Comparison of ENCODE assay signal across 10 mouse cellular contexts in genomic region chr6:47649451-47649931, GRCm38 (mm10). TPM values are rescaled to one million over a fixed set of nuclear protein-coding genes. Genes with fewer than 3 reads are reported as not detected.
A peak's percentile ranks its signal among the peaks of the same experiment; 100 is the strongest.
DNase-seq lines count a peak whose midpoint lies in the region; ATAC-seq and TF ChIP-seq lines count a peak whose summit lies in the region.
"Had no signal": no experiment of that assay in that cellular context is flagged by ENCODE, and none has a peak within 500 bp of the region (broad histone marks: within the 10 kb centered on the region; RNA-seq: fewer than 3 reads in every experiment).

No protein-coding gene starts in this region.

- WGBS in heart, embryonic 11.5 days (ENCODE audit: insufficient replicate concordance), result 56% methylated on average over 5 of the region's 5 CpGs
- 80% methylated on average over 5 of the region's 5 CpGs for WGBS in thymus, adult 2 months

- no peak for TF ChIP-seq POLR2A in thymus, adult 2 months (IDR thresholded peaks at IDR 0.05; ENCODE audit: control insufficient read depth, extremely low read depth, insufficient read depth, low read length, poor library complexity)

- peaks cover 7% of the 10 kb centered on the region; the same call in 1 of the 2 replicates for H3K27me3 ChIP-seq in heart, embryonic 11.5 days (ENCODE audit: control insufficient read depth, insufficient read depth, low read length)
- H3K27me3 ChIP-seq in thymus, adult 2 months (ENCODE audit: control insufficient read depth, insufficient read depth, low read length), result no peaks in the 10 kb centered on the region
- H3K27me3 ChIP-seq: hindbrain, embryonic 15.5 days had no signal

- no peak for TF ChIP-seq CTCF in thymus, adult 2 months (IDR thresholded peaks at IDR 0.05; ENCODE audit: borderline replicate concordance, control insufficient read depth, extremely low read depth, insufficient read depth, low read length, poor library complexity)

- no peaks in the 10 kb centered on the region for H3K36me3 ChIP-seq in heart, embryonic 11.5 days (ENCODE audit: control insufficient read depth, insufficient read depth, low read length)
- H3K36me3 ChIP-seq in thymus, adult 2 months (ENCODE audit: control insufficient read depth, insufficient read depth, low read length), result no peaks in the 10 kb centered on the region
- H3K36me3 ChIP-seq: hindbrain, embryonic 15.5 days had no signal

- H3K4me3 ChIP-seq in heart, embryonic 11.5 days (ENCODE audit: low read depth, low read length), result no peak overlapping the region
- H3K4me3 ChIP-seq in thymus, adult 2 months (ENCODE audit: control insufficient read depth, insufficient read depth, low read length), result no peak overlapping the region

- peak; percentile 94 for DNase-seq in heart, adult 11 months
- peak; percentile 10 for DNase-seq in thymus, adult 2 months
- no peak for DNase-seq in thymus, postnatal 0 days (ENCODE audit: low spot score)
- peak; percentile 6 to 10 for DNase-seq in heart, postnatal 14 days
- peak; percentile 4 to 19 for DNase-seq in right cerebral cortex, postnatal 36 days (ENCODE audit: low spot score in 2 of 2)
- no peak for DNase-seq in Muller cell, postnatal 12 days (ENCODE audit: inconsistent ontology term)

- no peak overlapping the region for H3K4me2 ChIP-seq in heart, embryonic 11.5 days

- H3K9ac ChIP-seq in heart, embryonic 11.5 days (ENCODE audit: low read depth, low read length), result no peak overlapping the region
- H3K9ac ChIP-seq: hindbrain, embryonic 15.5 days had no signal

- H3K9me3 ChIP-seq in heart, embryonic 11.5 days (replicated peaks; ENCODE audit: control insufficient read depth, low read length), result no peaks in the 10 kb centered on the region
- H3K9me3 ChIP-seq: hindbrain, embryonic 15.5 days had no signal

- no peak for ATAC-seq in heart, embryonic 11.5 days (replicated peaks; ENCODE audit: insufficient number of reproducible peaks, low FRiP score, low TSS enrichment)
- no peak for ATAC-seq in erythroblast, adult 5-6 weeks (replicated peaks; ENCODE audit: low FRiP score, poor library complexity, severe bottlenecking)

- no peak overlapping the region for H3K27ac ChIP-seq in heart, embryonic 11.5 days (ENCODE audit: low read depth, low read length)
- H3K27ac ChIP-seq in thymus, adult 2 months (ENCODE audit: control insufficient read depth, insufficient read depth, low read length), result no peak overlapping the region
- H3K27ac ChIP-seq: hindbrain, embryonic 15.5 days; macrophage had no signal

- H3K4me1 ChIP-seq in heart, embryonic 11.5 days (ENCODE audit: control insufficient read depth, insufficient read depth, low read length), result no peaks in the 10 kb centered on the region
- H3K4me1 ChIP-seq in thymus, adult 2 months (replicated peaks; ENCODE audit: control insufficient read depth, insufficient read depth, low read length), result no peaks in the 10 kb centered on the region
- H3K4me1 ChIP-seq: hindbrain, embryonic 15.5 days had no signal

- intact Hi-C loops in heart, postnatal 14 days (cut with DNase I), result loop anchor here (5.0 kb wide), 5 partner anchors 52 to 457 kb away; partner anchors contain the start of gene Ezh2

RNA-seq across cellular contexts. Expression of gene Ezh2, which starts 54.4 kb away (rescaled TPM):
- 60.2 and 66.7 TPM in 2 replicates for polyA plus RNA-seq in heart, embryonic 11.5 days (2014; fragmentation: Nextera tagmentation; extraction: Ambion mirVana)
- polyA plus RNA-seq in thymus, adult 2 months (2012; rRNA removed), result 56.3 and 70.2 TPM in 2 replicates
- 183 and 197 TPM in 2 replicates for polyA plus RNA-seq in thymus, postnatal 0 days (2015; fragmentation: Nextera tagmentation; extraction: Ambion mirVana)
- 10 to 100 TPM; 16.3 to 28.0 TPM for total RNA-seq in heart, postnatal 14 days (2021)
- total RNA-seq in erythroblast, adult 5-6 weeks (2015; ENCODE audit: low replicate concordance), result 107 and 136 TPM in 2 replicates
- total RNA-seq in erythroblast, adult 5-6 weeks (2017; ENCODE audit: low replicate concordance), result 119 and 162 TPM in 2 replicates

Comparison
In these comparisons a context has a peak if more than half of its experiments do, and no peak if none do; other contexts are left out.
1. DNase-seq: peak in heart, adult 11 months (single experiment), thymus, adult 2 months (single experiment), heart, postnatal 14 days (2 of 2) and right cerebral cortex, postnatal 36 days (2 of 2); none in thymus, postnatal 0 days (single experiment) and Muller cell, postnatal 12 days (single experiment).